Mouse (Mus musculus): Measurements from ENCODE around the gene Cd47. TPM values are rescaled to one million over a fixed set of nuclear protein-coding genes. Genes with fewer than 3 reads are reported as not detected.

Cd47 gene
- polyA plus RNA-seq, 1 experiment from 2014 or later = 157 TPM

DNA sequence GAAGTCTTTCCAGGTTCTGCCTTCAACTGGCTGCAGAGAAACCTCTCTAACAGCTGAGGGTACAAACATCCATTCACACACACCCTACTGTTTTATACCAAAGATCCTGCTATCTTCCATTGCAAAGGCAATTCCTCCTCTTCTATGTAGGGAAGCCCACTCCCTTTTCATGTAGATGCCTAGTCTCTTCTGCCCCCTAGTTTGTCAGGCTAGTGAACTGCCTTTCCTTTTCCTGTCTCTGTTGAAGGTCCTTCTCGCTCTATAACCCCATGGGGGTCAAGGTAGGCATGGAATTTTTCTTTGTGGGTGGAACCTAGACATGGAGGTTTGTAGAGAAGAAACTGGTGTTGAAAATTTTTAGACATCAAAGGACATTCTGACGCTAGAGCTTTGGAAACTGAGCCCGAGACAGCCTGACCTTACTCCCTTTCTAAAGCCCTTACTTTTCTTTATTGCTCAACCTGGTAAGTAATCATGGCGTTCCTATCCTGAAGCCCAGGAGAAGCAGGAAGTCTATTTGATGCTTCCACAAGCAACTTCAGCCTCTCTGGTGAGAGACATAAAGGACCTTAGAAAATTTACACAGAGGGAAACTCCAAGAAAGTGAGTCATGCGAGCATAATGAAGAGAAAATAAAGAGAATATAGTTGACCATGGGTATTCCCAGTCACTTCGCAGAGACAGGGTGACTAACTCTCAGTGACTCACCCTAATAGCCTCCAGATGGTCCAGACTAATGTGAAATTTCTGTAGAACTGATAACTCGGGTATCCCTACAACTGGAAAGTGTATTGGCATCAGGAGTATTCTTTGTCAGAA, 138.4 kb downstream of the Cd47 start:
- ATAC-seq = no peak
- Histone ChIP-seq H3K36me3 (ENCODE audit: control insufficient read depth, insufficient read depth, low read length) (no peaks in the 10 kb centered on the region), H3K9me3 (replicated peaks; ENCODE audit: control insufficient read depth, low read length, poor library complexity, severe bottlenecking) (no peaks in the 10 kb centered on the region), H3K4me3 (ENCODE audit: low read depth, low read length) (no peak overlapping the region), H3K27ac (ENCODE audit: low read length) (no peak overlapping the region), H3K27me3 (ENCODE audit: control insufficient read depth, insufficient read depth, low read depth, low read length) (no peaks in the 10 kb centered on the region), H3K9ac (ENCODE audit: low read depth, low read length) (no peak overlapping the region), H3K4me1 (ENCODE audit: control insufficient read depth, insufficient read depth, low read length) (peaks cover 6% of the 10 kb centered on the region), H3K4me2 (ENCODE audit: low read length) (no peak overlapping the region)
- WGBS = 81% methylated on average over 7 of the region's 7 CpGs

DNA sequence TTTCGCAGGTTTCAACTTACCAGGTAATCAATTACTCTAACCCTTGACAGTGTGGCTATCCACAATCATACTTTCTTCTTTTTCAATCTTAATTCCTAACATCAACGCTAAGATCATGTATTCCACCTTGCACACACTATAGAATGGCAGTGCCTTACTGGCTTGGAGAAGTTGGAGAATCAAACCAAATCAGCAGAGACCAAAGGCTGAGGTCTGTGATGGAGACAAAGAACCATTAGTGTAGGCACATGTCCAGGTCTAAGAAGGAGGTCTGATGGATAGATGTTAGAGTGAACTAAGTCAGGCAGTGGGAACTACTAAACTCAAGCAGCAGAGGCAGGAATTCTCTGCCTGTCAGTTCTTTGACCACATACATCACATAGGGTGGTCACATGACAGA, 139.0 kb downstream of the Cd47 start:
- WGBS = 92% methylated on average over 2 of the region's 2 CpGs
- no peak for ATAC-seq

DNA sequence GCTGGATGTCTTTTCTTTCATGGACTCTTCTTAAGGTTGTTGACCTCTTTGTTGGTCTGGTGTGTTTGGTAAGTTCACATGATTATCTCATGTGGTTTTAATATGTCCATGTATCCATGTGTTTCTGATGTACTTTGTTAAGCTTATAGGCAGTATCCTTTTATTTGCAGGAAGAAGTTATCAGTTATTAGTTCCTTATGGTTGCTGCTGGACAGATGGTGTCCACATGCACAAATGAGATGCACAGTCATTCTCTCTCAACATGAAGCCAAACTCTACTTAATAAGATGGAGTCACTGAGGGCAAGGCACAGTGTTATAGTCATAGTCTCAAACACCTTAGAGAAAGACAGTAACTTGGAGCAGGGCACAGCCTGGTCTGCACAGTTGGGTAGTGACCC, 140.1 kb downstream of the Cd47 start:
- no peak overlapping the region for H3K4me2 ChIP-seq (ENCODE audit: low read length)
- ATAC-seq = no peak

More for the DNA sequence above, 139.0 kb downstream of the Cd47 start:
- no peaks in the 10 kb centered on the region for H3K9me3 ChIP-seq (replicated peaks; ENCODE audit: control insufficient read depth, low read length, poor library complexity, severe bottlenecking)
- no peaks in the 10 kb centered on the region for H3K27me3 ChIP-seq (ENCODE audit: control insufficient read depth, insufficient read depth, low read depth, low read length)
- H3K4me1 ChIP-seq (ENCODE audit: control insufficient read depth, insufficient read depth, low read length) = peaks cover 6% of the 10 kb centered on the region
- H3K4me3 ChIP-seq (ENCODE audit: low read depth, low read length) = no peak overlapping the region
- no peak overlapping the region for H3K27ac ChIP-seq (ENCODE audit: low read length)
- H3K9ac ChIP-seq (ENCODE audit: low read depth, low read length) = no peak overlapping the region
- no peaks in the 10 kb centered on the region for H3K36me3 ChIP-seq (ENCODE audit: control insufficient read depth, insufficient read depth, low read length)
- no peak overlapping the region for H3K4me2 ChIP-seq (ENCODE audit: low read length)

GRCm38 (mm10) chr16:49941031-49941430, 140.7 kb downstream of the Cd47 start:
- H3K4me3 ChIP-seq (ENCODE audit: low read depth, low read length) = no peak overlapping the region
- H3K27ac ChIP-seq (ENCODE audit: low read length) = no peak overlapping the region
- WGBS = 100% methylated on average over 1 of the region's 1 CpGs

More for the DNA sequence above, 140.1 kb downstream of the Cd47 start:
- no peaks in the 10 kb centered on the region for H3K9me3 ChIP-seq (replicated peaks; ENCODE audit: control insufficient read depth, low read length, poor library complexity, severe bottlenecking)
- no peak overlapping the region for H3K27ac ChIP-seq (ENCODE audit: low read length)
- no peaks in the 10 kb centered on the region for H3K27me3 ChIP-seq (ENCODE audit: control insufficient read depth, insufficient read depth, low read depth, low read length)
- no peak overlapping the region for H3K4me3 ChIP-seq (ENCODE audit: low read depth, low read length)
- peaks cover 6% of the 10 kb centered on the region for H3K4me1 ChIP-seq (ENCODE audit: control insufficient read depth, insufficient read depth, low read length)
- no peak overlapping the region for H3K9ac ChIP-seq (ENCODE audit: low read depth, low read length)
- no peaks in the 10 kb centered on the region for H3K36me3 ChIP-seq (ENCODE audit: control insufficient read depth, insufficient read depth, low read length)

GRCm38 (mm10) chr16:49943726-49944125, 143.4 kb downstream of the Cd47 start:
- no peaks in the 10 kb centered on the region for H3K9me3 ChIP-seq (replicated peaks; ENCODE audit: control insufficient read depth, low read length, poor library complexity, severe bottlenecking)
- no peak overlapping the region for H3K4me3 ChIP-seq (ENCODE audit: low read depth, low read length)
- no peak overlapping the region for H3K27ac ChIP-seq (ENCODE audit: low read length)
- no peak for ATAC-seq
- no peak overlapping the region for H3K4me2 ChIP-seq (ENCODE audit: low read length)
- no peaks in the 10 kb centered on the region for H3K4me1 ChIP-seq (ENCODE audit: control insufficient read depth, insufficient read depth, low read length)
- no peaks in the 10 kb centered on the region for H3K27me3 ChIP-seq (ENCODE audit: control insufficient read depth, insufficient read depth, low read depth, low read length)
- WGBS = 92% methylated on average over 1 of the region's 1 CpGs
- no peak overlapping the region for H3K9ac ChIP-seq (ENCODE audit: low read depth, low read length)
- H3K36me3 ChIP-seq (ENCODE audit: control insufficient read depth, insufficient read depth, low read length) = no peaks in the 10 kb centered on the region

More at GRCm38 (mm10) chr16:49941031-49941430, 140.7 kb downstream of the Cd47 start:
- no peaks in the 10 kb centered on the region for H3K36me3 ChIP-seq (ENCODE audit: control insufficient read depth, insufficient read depth, low read length)
- no peak overlapping the region for H3K4me2 ChIP-seq (ENCODE audit: low read length)
- ATAC-seq = no peak
- H3K4me1 ChIP-seq (ENCODE audit: control insufficient read depth, insufficient read depth, low read length) = peaks cover 6% of the 10 kb centered on the region
- no peaks in the 10 kb centered on the region for H3K27me3 ChIP-seq (ENCODE audit: control insufficient read depth, insufficient read depth, low read depth, low read length)
- no peak overlapping the region for H3K9ac ChIP-seq (ENCODE audit: low read depth, low read length)
- H3K9me3 ChIP-seq (replicated peaks; ENCODE audit: control insufficient read depth, low read length, poor library complexity, severe bottlenecking) = no peaks in the 10 kb centered on the region

GRCm38 (mm10) chr16:49945084-49945483, 144.8 kb downstream of the Cd47 start:
- no peaks in the 10 kb centered on the region for H3K27me3 ChIP-seq (ENCODE audit: control insufficient read depth, insufficient read depth, low read depth, low read length)
- no peaks in the 10 kb centered on the region for H3K9me3 ChIP-seq (replicated peaks; ENCODE audit: control insufficient read depth, low read length, poor library complexity, severe bottlenecking)
- no peak overlapping the region for H3K4me3 ChIP-seq (ENCODE audit: low read depth, low read length)
- WGBS = 78% methylated on average over 5 of the region's 5 CpGs
- no peak for ATAC-seq
- no peak overlapping the region for H3K4me2 ChIP-seq (ENCODE audit: low read length)
- no peak overlapping the region for H3K9ac ChIP-seq (ENCODE audit: low read depth, low read length)
- no peaks in the 10 kb centered on the region for H3K4me1 ChIP-seq (ENCODE audit: control insufficient read depth, insufficient read depth, low read length)
- no peaks in the 10 kb centered on the region for H3K36me3 ChIP-seq (ENCODE audit: control insufficient read depth, insufficient read depth, low read length)
- no peak overlapping the region for H3K27ac ChIP-seq (ENCODE audit: low read length)

DNA sequence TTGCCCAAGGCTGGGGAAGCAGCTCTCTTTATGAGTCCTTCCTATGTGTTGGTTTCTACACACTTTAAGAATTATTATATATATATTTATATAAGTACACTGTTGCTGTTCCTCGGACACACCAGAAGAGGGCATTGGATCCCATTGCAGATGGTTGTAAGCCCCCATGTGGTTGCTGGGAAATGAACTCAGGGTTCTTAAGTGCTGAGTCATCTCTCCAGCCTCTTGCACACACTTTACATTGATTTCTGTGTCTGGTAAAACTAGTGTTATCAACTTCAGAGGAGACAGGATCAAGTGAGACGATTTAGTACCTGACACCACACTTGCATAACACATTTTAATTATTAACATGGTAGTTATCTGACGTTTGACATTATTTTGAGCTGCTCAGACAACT, 146.7 kb downstream of the Cd47 start:
- WGBS = 91% methylated on average over 3 of the region's 3 CpGs

DNA sequence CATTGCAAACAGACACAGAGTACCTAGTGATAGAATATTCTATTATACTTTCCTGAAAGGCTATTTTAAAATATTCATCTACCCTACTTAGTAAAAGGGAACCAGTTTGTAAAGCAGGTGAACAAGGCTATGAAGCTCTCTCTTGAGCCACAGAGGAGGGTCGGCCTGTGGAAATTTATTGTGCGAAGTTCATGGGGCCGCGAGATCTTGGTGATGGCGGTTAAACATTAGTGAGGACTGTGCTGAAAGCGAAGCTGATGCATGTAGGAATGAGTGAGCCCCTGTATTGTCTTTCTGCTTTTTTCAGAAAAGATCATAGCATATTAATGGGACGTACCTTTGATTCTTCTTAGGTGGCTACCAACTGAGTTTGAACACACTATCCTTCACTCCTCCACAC, 147.3 kb downstream of the Cd47 start:
- H3K4me3 ChIP-seq (ENCODE audit: low read depth, low read length) = no peak overlapping the region
- no peaks in the 10 kb centered on the region for H3K27me3 ChIP-seq (ENCODE audit: control insufficient read depth, insufficient read depth, low read depth, low read length)
- H3K4me2 ChIP-seq (ENCODE audit: low read length) = no peak overlapping the region
- no peak overlapping the region for H3K27ac ChIP-seq (ENCODE audit: low read length)
- no peaks in the 10 kb centered on the region for H3K9me3 ChIP-seq (replicated peaks; ENCODE audit: control insufficient read depth, low read length, poor library complexity, severe bottlenecking)
- WGBS = 95% methylated on average over 7 of the region's 7 CpGs
- ATAC-seq = no peak
- no peak overlapping the region for H3K9ac ChIP-seq (ENCODE audit: low read depth, low read length)
- H3K4me1 ChIP-seq (ENCODE audit: control insufficient read depth, insufficient read depth, low read length) = no peaks in the 10 kb centered on the region
- H3K36me3 ChIP-seq (ENCODE audit: control insufficient read depth, insufficient read depth, low read length) = no peaks in the 10 kb centered on the region

More for the DNA sequence above, 146.7 kb downstream of the Cd47 start:
- Histone ChIP-seq H3K4me2 (ENCODE audit: low read length) (no peak overlapping the region), H3K9ac (ENCODE audit: low read depth, low read length) (no peak overlapping the region), H3K4me3 (ENCODE audit: low read depth, low read length) (no peak overlapping the region), H3K4me1 (ENCODE audit: control insufficient read depth, insufficient read depth, low read length) (no peaks in the 10 kb centered on the region), H3K9me3 (replicated peaks; ENCODE audit: control insufficient read depth, low read length, poor library complexity, severe bottlenecking) (no peaks in the 10 kb centered on the region), H3K27ac (ENCODE audit: low read length) (no peak overlapping the region), H3K36me3 (ENCODE audit: control insufficient read depth, insufficient read depth, low read length) (no peaks in the 10 kb centered on the region), H3K27me3 (ENCODE audit: control insufficient read depth, insufficient read depth, low read depth, low read length) (no peaks in the 10 kb centered on the region)
- ATAC-seq = no peak

DNA sequence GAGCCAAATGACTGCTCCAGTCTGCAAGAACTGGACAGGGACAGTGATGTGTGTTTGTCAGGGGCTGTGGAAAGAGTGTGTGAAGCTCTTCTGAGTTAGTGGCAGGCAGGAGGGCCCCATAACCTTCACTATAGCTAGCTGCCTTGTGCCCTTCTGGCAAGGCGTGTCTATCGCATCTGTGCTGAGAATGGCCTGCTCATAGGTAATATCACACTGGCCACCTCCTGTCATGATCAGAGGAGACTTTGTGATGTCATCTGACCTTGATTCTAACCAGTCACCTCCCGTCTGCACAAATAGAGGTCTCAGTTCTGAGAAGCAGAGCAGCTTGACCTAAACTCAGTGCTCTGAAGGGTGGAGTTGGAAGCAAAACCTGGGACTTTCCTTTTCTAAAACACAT, 148.0 kb downstream of the Cd47 start:
- WGBS = 91% methylated on average over 3 of the region's 3 CpGs
- Histone ChIP-seq H3K4me1 (ENCODE audit: control insufficient read depth, insufficient read depth, low read length) (no peaks in the 10 kb centered on the region), H3K4me3 (ENCODE audit: low read depth, low read length) (no peak overlapping the region), H3K9ac (ENCODE audit: low read depth, low read length) (no peak overlapping the region), H3K27ac (ENCODE audit: low read length) (no peak overlapping the region), H3K36me3 (ENCODE audit: control insufficient read depth, insufficient read depth, low read length) (no peaks in the 10 kb centered on the region), H3K27me3 (ENCODE audit: control insufficient read depth, insufficient read depth, low read depth, low read length) (no peaks in the 10 kb centered on the region), H3K9me3 (replicated peaks; ENCODE audit: control insufficient read depth, low read length, poor library complexity, severe bottlenecking) (no peaks in the 10 kb centered on the region), H3K4me2 (ENCODE audit: low read length) (no peak overlapping the region)
- ATAC-seq = no peak
